Mouse (Mus musculus): ENCODE results near the gene Bach2.
A peak's percentile ranks its signal among the peaks of the same experiment; 100 is the strongest.

Gene Bach2

GRCm38 (mm10) chr4:32425060-32425459 is 186.5 kb downstream of the Bach2 start:
- DNase-seq (ENCODE audit: low read depth, low spot score): no peak

- no peak for DNase-seq (ENCODE audit: low read depth, low spot score)
Measured at GRCm38 (mm10) chr4:32425641-32426040, 187.0 kb downstream of the Bach2 start.

- DNase-seq (ENCODE audit: low read depth, low spot score): no peak
Measured at GRCm38 (mm10) chr4:32426779-32427577, 188.4 kb downstream of the Bach2 start.

- no peak for DNase-seq (ENCODE audit: low read depth, low spot score)
Measured at GRCm38 (mm10) chr4:32428738-32429137, 190.1 kb downstream of the Bach2 start.

GRCm38 (mm10) chr4:32430136-32430535 is 191.5 kb downstream of the Bach2 start:
- DNase-seq (ENCODE audit: low read depth, low spot score): no peak

GRCm38 (mm10) chr4:32430981-32431380 is 192.4 kb downstream of the Bach2 start:
- DNase-seq (ENCODE audit: low read depth, low spot score): peak; percentile 15

GRCm38 (mm10) chr4:32432271-32432781 is 193.7 kb downstream of the Bach2 start:
- DNase-seq (ENCODE audit: low read depth, low spot score): no peak

GRCm38 (mm10) chr4:32432945-32433344 is 194.3 kb downstream of the Bach2 start:
- no peak for DNase-seq (ENCODE audit: low read depth, low spot score)

- no peak for DNase-seq (ENCODE audit: low read depth, low spot score)
Measured at GRCm38 (mm10) chr4:32434612-32435011, 196.0 kb downstream of the Bach2 start.

- no peak for DNase-seq (ENCODE audit: low read depth, low spot score)
Measured at GRCm38 (mm10) chr4:32439974-32440739, 201.6 kb downstream of the Bach2 start.

- no peak for DNase-seq (ENCODE audit: low read depth, low spot score)
Measured at GRCm38 (mm10) chr4:32440740-32441072, 202.1 kb downstream of the Bach2 start.

- no peak for DNase-seq (ENCODE audit: low read depth, low spot score)
Measured at GRCm38 (mm10) chr4:32444671-32445196, 206.1 kb downstream of the Bach2 start.

- DNase-seq (ENCODE audit: low read depth, low spot score): no peak
Measured at GRCm38 (mm10) chr4:32447850-32448249, 209.2 kb downstream of the Bach2 start.

GRCm38 (mm10) chr4:32461986-32462385 is 223.4 kb downstream of the Bach2 start:
- DNase-seq (ENCODE audit: low read depth, low spot score): no peak

- no peak for DNase-seq (ENCODE audit: low read depth, low spot score)
Measured at GRCm38 (mm10) chr4:32463065-32463464, 224.5 kb downstream of the Bach2 start.

GRCm38 (mm10) chr4:32464540-32464939 is 225.9 kb downstream of the Bach2 start:
- DNase-seq (ENCODE audit: low read depth, low spot score): peak; percentile 51

GRCm38 (mm10) chr4:32466031-32466430 is 227.4 kb downstream of the Bach2 start:
- peak; percentile 94 for DNase-seq (ENCODE audit: low read depth, low spot score)

GRCm38 (mm10) chr4:32477977-32478660 is 239.5 kb downstream of the Bach2 start:
- no peak for DNase-seq (ENCODE audit: low read depth, low spot score)

- DNase-seq (ENCODE audit: low read depth, low spot score): no peak
Measured at GRCm38 (mm10) chr4:32479231-32479630, 240.6 kb downstream of the Bach2 start.

- peak; percentile 18 for DNase-seq (ENCODE audit: low read depth, low spot score)
Measured at GRCm38 (mm10) chr4:32479801-32480700, 241.4 kb downstream of the Bach2 start.

Data from 3T3-L1 (cell line).